Mouse (Mus musculus): ENCODE measurements at regions not wholly inside any gene's neighbourhood (a gene's known extent, or its start where the extent isn't known, plus 50 kb on each side); places are given as distances from the start of the nearest gene placed in this dataset.
"Not testable (repeated sequence)": the region's sequence is repeated elsewhere in the genome, so short reads cannot be mapped to it uniquely, and the experiment has no call there.

DNA sequence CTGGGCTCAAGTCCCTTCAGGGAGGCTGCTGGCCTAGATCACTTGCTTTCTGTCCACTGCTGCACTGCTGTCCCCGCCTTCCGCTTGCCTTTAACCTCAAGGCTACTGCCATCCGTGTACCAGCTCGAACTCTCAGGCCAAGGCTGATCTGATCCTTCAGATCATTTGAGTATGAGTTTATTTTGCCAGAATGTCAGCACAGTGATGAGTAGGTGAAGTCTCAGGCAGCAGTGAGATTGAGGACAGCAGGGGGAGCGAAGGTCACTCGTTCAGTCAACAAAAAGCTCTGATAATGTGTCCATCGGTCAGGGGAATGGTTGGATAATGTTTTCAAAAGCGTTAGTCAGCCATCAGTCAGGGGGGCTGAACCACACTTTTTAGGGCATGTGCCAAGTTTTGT lies 54.6 kb upstream of the B3galnt1 start:
- TF ChIP-seq POLR2A (IDR thresholded peaks at IDR 0.05; ENCODE audit: insufficient read length, low read depth); SRF (IDR thresholded peaks at IDR 0.05; ENCODE audit: control insufficient read depth, insufficient read length, low read depth); TCF12 (IDR thresholded peaks at IDR 0.05; ENCODE audit: insufficient read depth, poor library complexity, severe bottlenecking); MAX (IDR thresholded peaks at IDR 0.05; ENCODE audit: low read depth); USF1 (IDR thresholded peaks at IDR 0.05; ENCODE audit: low read depth); POLR2AphosphoS2 (IDR thresholded peaks at IDR 0.05; ENCODE audit: insufficient read length, low read depth); CEBPB (IDR thresholded peaks at IDR 0.05; ENCODE audit: insufficient read depth, poor library complexity, severe bottlenecking): not testable (repeated sequence)

Measured in myocyte (in vitro differentiated cells).